Mouse (Mus musculus) adrenal gland, postnatal 4 days (tissue): ENCODE results near the gene Olfr441. TPM values are rescaled to one million over a fixed set of nuclear protein-coding genes. Genes with fewer than 3 reads are reported as not detected.
"Not testable (repeated sequence)": the region's sequence is repeated elsewhere in the genome, so short reads cannot be mapped to it uniquely, and the experiment has no call there.

Experiments
- DNase-seq, 2 experiments: peaks; one replicate each; pipeline ENCODE4 v3.0.0; 2021 to 2022; ENCODE audit warnings: low spot score in 2 of 2, mixed read lengths in 2 of 2
- long read RNA-seq, 2 experiments: library from polyadenylated mRNA; stranded (forward); transcript quantifications; one replicate each; pipeline ENCODE4 v2.0.0; 2021
- total RNA-seq, 2 experiments: library from RNA; stranded (reverse); gene quantifications; 2 replicates each; pipeline ENCODE4 v1.2.3; 2021

Olfr441 gene
- total RNA-seq: not detected
- long read RNA-seq, experiment 1: 0 reads
- long read RNA-seq, experiment 2: 0 reads

DNA sequence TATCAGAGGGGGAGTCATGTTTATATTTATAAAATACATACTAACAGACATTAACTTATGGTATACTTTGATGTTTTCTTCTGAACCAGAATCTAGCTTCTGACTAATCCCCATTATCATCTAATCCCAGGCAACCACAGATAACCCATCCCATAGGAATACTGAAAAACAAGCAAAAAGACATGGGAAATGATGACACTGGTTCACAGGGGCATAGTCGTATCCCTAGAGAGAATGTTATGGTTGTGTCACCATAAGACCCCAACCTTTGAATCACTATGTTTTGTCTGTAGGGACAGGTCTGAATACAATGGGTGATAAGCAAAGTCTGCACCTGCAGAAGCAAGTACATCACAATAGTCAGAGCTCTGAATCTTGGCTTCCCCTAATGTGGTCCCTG is at the start of gene Olfr441:
Olfr441 (plus strand) TSS at position 301 of the 400 bp plus-strand sequence.
- DNase-seq: not testable (repeated sequence)

DNA sequence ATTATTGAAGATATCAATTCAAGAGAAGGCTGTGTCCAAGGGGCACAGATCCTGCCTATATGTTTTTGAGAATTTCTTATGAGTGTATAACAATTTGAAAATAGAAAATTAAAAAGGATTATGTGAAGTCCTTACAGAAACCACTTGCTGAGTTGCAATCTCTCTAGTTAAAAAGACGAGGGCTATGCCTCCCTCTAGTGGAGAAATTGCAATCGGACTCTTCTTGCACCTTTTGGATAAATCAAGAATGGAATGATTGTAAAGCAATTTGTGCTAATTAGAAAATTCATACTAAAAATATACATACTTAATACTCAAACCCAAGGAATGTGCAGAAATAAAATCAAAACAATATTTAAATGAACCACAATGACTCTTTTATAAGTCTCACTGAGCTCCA is 27.4 kb upstream of the Olfr441 start:
- no peak for DNase-seq

DNA sequence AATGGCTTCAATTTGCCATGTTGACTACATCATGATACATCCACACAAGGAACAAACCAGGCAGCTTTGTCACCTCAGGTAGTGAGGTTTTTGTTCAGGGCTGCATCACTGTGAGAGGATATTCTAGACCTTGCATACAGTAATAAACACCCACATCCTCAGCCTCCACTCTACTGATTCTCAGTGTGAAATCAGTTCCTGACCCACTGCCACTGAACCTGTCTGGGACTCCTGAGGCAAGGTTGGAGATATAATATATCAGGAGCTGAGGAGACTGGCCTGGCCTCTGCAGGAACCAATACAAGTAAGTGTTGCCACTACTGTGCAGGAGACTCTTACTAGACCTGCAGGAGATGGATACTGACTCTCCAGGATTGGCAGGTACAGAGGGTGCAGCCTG is 24.8 kb upstream of the Olfr441 start:
- DNase-seq: not testable (repeated sequence)

DNA sequence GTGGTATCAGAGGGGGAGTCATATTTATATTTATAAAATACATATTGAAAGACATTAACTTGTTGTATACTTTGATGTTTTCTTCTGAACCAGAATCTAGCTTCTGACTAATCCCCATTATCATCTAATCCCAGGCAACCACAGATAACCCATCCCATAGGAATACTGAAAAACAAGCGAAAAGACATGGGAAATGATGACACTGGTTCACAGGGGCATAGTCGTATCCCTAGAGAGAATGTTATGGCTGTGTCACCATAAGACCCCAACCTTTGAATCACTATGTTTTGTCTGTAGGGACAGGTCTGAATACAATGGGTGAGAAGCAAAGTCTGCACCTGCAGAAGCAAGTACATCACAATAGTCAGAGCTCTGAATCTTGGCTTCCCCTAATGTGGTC is 40.1 kb downstream of the Olfr441 start, which contains the start of gene Olfr237-ps1:
Olfr237-ps1 (plus strand) TSS at position 301 of the 400 bp plus-strand sequence.
- DNase-seq: not testable (repeated sequence)

DNA sequence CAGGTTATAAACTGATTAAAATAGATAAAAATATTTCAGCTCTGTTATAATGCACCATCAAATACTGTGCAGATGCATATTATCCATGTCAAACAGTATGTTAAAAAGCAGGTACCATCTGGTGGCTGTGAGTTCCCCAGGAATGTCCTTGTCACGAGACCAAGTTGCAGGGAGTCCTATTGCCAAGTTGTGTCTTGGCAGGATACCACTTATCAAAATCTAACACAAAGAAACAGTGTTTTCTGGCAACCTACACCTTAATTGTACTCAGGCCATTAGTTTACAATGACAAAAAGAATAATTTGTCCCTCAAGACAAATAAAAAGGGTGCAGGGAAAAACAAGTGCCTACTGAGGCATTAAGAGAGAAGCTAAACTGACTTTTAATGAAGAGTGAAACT is 53.3 kb downstream of the Olfr441 start:
- no peak for DNase-seq

DNA sequence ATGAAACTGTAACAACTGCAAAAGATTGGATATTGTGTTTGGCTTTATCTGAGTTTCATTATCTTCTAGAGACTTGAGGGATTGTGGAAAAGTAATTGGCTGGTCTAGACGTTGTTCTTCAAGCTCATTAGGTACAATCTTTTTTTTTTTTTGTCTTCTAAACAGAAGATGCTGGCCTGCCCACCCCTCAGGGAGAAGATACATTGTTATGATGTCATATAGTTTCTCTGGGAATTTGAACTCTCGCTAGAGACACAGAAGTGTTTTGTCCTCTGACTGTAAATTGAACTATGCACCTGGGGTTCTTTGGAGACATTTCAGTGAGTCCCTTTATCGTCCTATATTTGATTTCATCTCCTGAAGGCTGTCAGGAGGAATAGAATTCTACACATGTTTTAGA is 56.8 kb downstream of the Olfr441 start, which contains the start of gene Olfr437:
Olfr437 (plus strand) TSS at position 301 of the 400 bp plus-strand sequence.
- no peak for DNase-seq

DNA sequence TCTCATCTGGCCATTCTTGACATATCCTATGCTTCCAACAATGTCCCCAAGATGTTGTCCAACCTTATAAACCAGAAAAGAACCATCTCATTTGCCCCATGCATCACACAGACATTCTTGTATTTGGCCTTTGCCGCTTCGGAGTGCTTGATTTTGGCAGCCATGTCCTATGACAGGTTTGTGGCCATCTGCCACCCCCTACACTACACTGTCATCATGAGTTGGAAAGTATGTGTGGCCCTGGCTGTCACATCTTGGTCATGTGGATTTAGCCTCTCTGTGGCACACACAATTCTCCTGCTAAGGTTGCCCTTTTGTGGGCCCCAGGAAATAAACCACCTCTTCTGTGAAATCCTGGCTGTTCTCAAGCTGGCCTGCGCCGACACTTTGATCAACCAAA is 61.1 kb downstream of the Olfr441 start:
- DNase-seq: no peak

Other genes starting within 250 kb of the Olfr441 start
- not detected for gene Olfr448, start 215.9 kb upstream of the Olfr441 start, total RNA-seq
- gene Olfr447, start 197.5 kb upstream of the Olfr441 start, total RNA-seq: not detected
- gene Olfr446, start 185.0 kb upstream of the Olfr441 start, total RNA-seq: not detected
- gene Olfr444, start 157.3 kb upstream of the Olfr441 start, total RNA-seq: not detected
- not detected for gene Olfr237-ps1, start 40.2 kb downstream of the Olfr441 start, total RNA-seq
- gene Olfr437, start 56.9 kb downstream of the Olfr441 start, total RNA-seq: not detected
- gene Olfr13, start 65.8 kb downstream of the Olfr441 start, total RNA-seq: not detected
- gene Olfr435, start 90.8 kb downstream of the Olfr441 start, total RNA-seq: not detected
- gene Olfr434, start 106.7 kb downstream of the Olfr441 start, total RNA-seq: not detected
- gene Olfr47, start 125.2 kb downstream of the Olfr441 start, total RNA-seq: not detected
- gene Arhgef5, start 159.2 kb downstream of the Olfr441 start, total RNA-seq: 10 to 100 TPM; 17.1 to 22.2 TPM
- under 1 TPM in 1 of 2 experiments, not detected in 1; 0.34 TPM for gene Nobox, start 203.2 kb downstream of the Olfr441 start, total RNA-seq